In the genomic region with DNA sequence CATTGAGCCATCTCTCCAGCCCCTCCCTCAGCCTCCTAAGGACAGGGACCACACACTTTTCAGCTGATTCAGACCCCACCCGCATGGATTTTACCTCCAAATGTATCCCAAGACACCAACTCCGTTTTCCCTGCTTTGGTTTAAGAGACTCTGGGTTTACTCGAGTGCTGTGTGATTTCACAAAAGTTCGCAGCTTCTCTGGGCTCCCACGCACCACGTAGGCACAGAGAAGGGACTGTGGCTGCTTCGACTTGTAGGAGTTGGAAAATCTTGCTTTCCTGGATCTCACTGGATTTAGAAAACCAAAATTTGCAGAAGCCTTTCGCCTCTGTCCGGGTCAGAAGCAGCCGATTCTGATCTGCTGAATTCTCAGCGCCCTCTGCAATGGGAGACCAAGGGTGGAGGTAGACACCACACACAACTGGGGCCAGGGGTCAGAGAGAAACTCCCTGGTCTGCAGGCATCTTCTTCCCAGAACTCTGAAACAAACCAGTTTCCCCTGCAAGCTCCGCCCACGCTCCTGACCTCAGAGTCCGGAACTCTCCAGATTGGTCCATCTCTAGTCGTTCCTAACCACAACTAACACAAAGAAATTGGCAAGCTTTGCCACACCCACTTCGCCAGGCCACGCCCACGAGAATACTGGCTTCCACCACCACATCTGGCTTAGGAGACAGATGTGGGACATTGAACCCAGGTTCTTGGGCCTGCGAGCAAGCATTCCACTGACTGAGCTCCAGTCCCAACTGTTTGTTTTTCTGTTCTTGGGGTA, we compare ENCODE assay signal across 1 mouse cellular context.
TF ChIP-seq lines count a peak whose summit lies in the region.

No protein-coding gene starts in this region.

TF ChIP-seq in CH12.LX, 34 proteins besides CTCF, POLR2A, EP300 and RAD21:
- TF ChIP-seq CHD2 (IDR thresholded peaks at IDR 0.05; ENCODE audit: low read length) (no peak), MAZ (IDR thresholded peaks at IDR 0.05; ENCODE audit: low read depth, low read length) (no peak), TCF12 (IDR thresholded peaks at IDR 0.05; ENCODE audit: low read depth, low read length) (no peak), UBTF (IDR thresholded peaks at IDR 0.05; ENCODE audit: low read depth, low read length) (no peak)
